Mouse (Mus musculus): ENCODE measurements around the gene Vegfa. TPM values are rescaled to one million over a fixed set of nuclear protein-coding genes. Genes with fewer than 3 reads are reported as not detected.

The Vegfa gene
- polyA plus RNA-seq, 1 experiment, result 177 TPM

DNA sequence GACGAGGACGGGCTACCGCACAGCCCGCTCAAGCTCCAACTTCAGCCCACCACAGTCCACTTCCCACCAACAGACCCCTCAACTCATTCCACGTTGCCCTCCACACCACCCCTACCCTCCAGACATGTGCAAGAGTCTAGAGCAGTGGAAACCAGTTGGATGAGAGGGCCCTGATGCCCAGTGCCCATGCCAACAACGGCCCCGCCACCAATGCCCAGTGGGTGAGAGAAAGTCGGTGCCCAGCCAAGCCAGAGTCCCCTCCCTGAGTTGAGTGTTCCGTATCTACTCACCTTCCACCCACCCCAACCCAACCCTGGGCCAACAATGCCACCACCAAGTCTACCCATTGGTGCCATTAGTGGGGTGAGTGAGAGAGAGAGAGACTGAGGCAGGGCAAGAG is 10.4 kb downstream of the Vegfa start:
- no peaks in the 10 kb centered on the region for H3K27me3 ChIP-seq (ENCODE audit: control insufficient read depth, insufficient read depth, insufficient read length)
- no peak overlapping the region for H3K4me3 ChIP-seq
- no peak overlapping the region for H3ac ChIP-seq (ENCODE audit: control insufficient read depth, insufficient read length)
- H3K36me3 ChIP-seq (ENCODE audit: control insufficient read depth, insufficient read depth), result peaks cover 96% of the 10 kb centered on the region
- peaks cover 57% of the 10 kb centered on the region for H3K79me2 ChIP-seq (ENCODE audit: control insufficient read depth, insufficient read depth)
- TF ChIP-seq MYOD1 (IDR thresholded peaks at IDR 0.05; ENCODE audit: control insufficient read depth in 1 of 3, insufficient read length in 2 of 3, low read depth in 2 of 3), result no peak
- no peak for TF ChIP-seq E2F4 (IDR thresholded peaks at IDR 0.05; ENCODE audit: insufficient read depth)
- TF ChIP-seq REST (IDR thresholded peaks at IDR 0.05; ENCODE audit: insufficient read depth, insufficient read length), result no peak
- TF ChIP-seq TCF3 (IDR thresholded peaks at IDR 0.05; ENCODE audit: insufficient read length, low read depth), result no peak
- TF ChIP-seq TCF12 (IDR thresholded peaks at IDR 0.05; ENCODE audit: insufficient read depth, poor library complexity, severe bottlenecking), result no peak
- TF ChIP-seq POLR2AphosphoS2 (IDR thresholded peaks at IDR 0.05; ENCODE audit: insufficient read length, low read depth), result peak; percentile 70
- H3K4me2 ChIP-seq (ENCODE audit: low read depth), result no peak overlapping the region

GRCm38 (mm10) chr17:46021173-46021572 is 11.0 kb downstream of the Vegfa start:
- peaks cover 52% of the 10 kb centered on the region for H3K79me2 ChIP-seq (ENCODE audit: control insufficient read depth, insufficient read depth)
- peaks cover 96% of the 10 kb centered on the region for H3K36me3 ChIP-seq (ENCODE audit: control insufficient read depth, insufficient read depth)
- TF ChIP-seq MAX (IDR thresholded peaks at IDR 0.05; ENCODE audit: low read depth), result no peak
- peak; percentile 81 for TF ChIP-seq POLR2AphosphoS2 (IDR thresholded peaks at IDR 0.05; ENCODE audit: insufficient read length, low read depth)
- peak; percentile 58 for TF ChIP-seq POLR2A (IDR thresholded peaks at IDR 0.05; ENCODE audit: insufficient read length, low read depth)
- TF ChIP-seq REST (IDR thresholded peaks at IDR 0.05; ENCODE audit: insufficient read depth, insufficient read length), result no peak
- TF ChIP-seq MYOD1 (IDR thresholded peaks at IDR 0.05; ENCODE audit: control insufficient read depth in 1 of 3, insufficient read length in 2 of 3, low read depth in 2 of 3), result no peak
- H3K4me2 ChIP-seq (ENCODE audit: low read depth), result no peak overlapping the region
- no peak overlapping the region for H3ac ChIP-seq (ENCODE audit: control insufficient read depth, insufficient read length)
- no peak overlapping the region for H3K4me3 ChIP-seq
- no peaks in the 10 kb centered on the region for H3K27me3 ChIP-seq (ENCODE audit: control insufficient read depth, insufficient read depth, insufficient read length)

- no peak overlapping the region for H3K4me3 ChIP-seq
- no peak overlapping the region for H3ac ChIP-seq (ENCODE audit: control insufficient read depth, insufficient read length)
- H3K36me3 ChIP-seq (ENCODE audit: control insufficient read depth, insufficient read depth), result peaks cover 96% of the 10 kb centered on the region
- H3K27me3 ChIP-seq (ENCODE audit: control insufficient read depth, insufficient read depth, insufficient read length), result no peaks in the 10 kb centered on the region
- no peak overlapping the region for H3K4me2 ChIP-seq (ENCODE audit: low read depth)
- TF ChIP-seq TCF12 (IDR thresholded peaks at IDR 0.05; ENCODE audit: insufficient read depth, poor library complexity, severe bottlenecking), result no peak
- TF ChIP-seq USF1 (IDR thresholded peaks at IDR 0.05; ENCODE audit: low read depth), result no peak
- peak; percentile 28 for TF ChIP-seq POLR2A (IDR thresholded peaks at IDR 0.05; ENCODE audit: insufficient read length, low read depth)
- no peak for TF ChIP-seq TCF3 (IDR thresholded peaks at IDR 0.05; ENCODE audit: insufficient read length, low read depth)
- TF ChIP-seq MYOG (IDR thresholded peaks at IDR 0.05; ENCODE audit: control insufficient read depth in 1 of 3, insufficient read depth in 1 of 3, insufficient read length in 2 of 3, low read depth in 2 of 3), result no peak
- TF ChIP-seq POLR2AphosphoS2 (IDR thresholded peaks at IDR 0.05; ENCODE audit: insufficient read length, low read depth), result peak; percentile 87
- no peak for TF ChIP-seq REST (IDR thresholded peaks at IDR 0.05; ENCODE audit: insufficient read depth, insufficient read length)
- H3K79me2 ChIP-seq (ENCODE audit: control insufficient read depth, insufficient read depth), result peaks cover 46% of the 10 kb centered on the region
Observed at GRCm38 (mm10) chr17:46020579-46020978, 11.6 kb downstream of the Vegfa start.

- H3ac ChIP-seq (ENCODE audit: control insufficient read depth, insufficient read length), result no peak overlapping the region
- TF ChIP-seq CEBPB (IDR thresholded peaks at IDR 0.05; ENCODE audit: insufficient read depth, poor library complexity, severe bottlenecking) (no peak), REST (IDR thresholded peaks at IDR 0.05; ENCODE audit: insufficient read depth, insufficient read length) (no peak), SRF (IDR thresholded peaks at IDR 0.05; ENCODE audit: control insufficient read depth, insufficient read length, low read depth) (no peak), MYOG (IDR thresholded peaks at IDR 0.05; ENCODE audit: control insufficient read depth in 1 of 3, insufficient read depth in 1 of 3, insufficient read length in 2 of 3, low read depth in 2 of 3) (no peak), POLR2AphosphoS2 (IDR thresholded peaks at IDR 0.05; ENCODE audit: insufficient read length, low read depth) (peak; percentile 78), POLR2A (IDR thresholded peaks at IDR 0.05; ENCODE audit: insufficient read length, low read depth) (peak; percentile 53)
- H3K36me3 ChIP-seq (ENCODE audit: control insufficient read depth, insufficient read depth), result peaks cover 88% of the 10 kb centered on the region
- no peaks in the 10 kb centered on the region for H3K27me3 ChIP-seq (ENCODE audit: control insufficient read depth, insufficient read depth, insufficient read length)
- no peak overlapping the region for H3K4me3 ChIP-seq
- H3K4me2 ChIP-seq (ENCODE audit: low read depth), result no peak overlapping the region
- peaks cover 27% of the 10 kb centered on the region for H3K79me2 ChIP-seq (ENCODE audit: control insufficient read depth, insufficient read depth)
Observed at GRCm38 (mm10) chr17:46018736-46019004, 13.5 kb downstream of the Vegfa start.

DNA sequence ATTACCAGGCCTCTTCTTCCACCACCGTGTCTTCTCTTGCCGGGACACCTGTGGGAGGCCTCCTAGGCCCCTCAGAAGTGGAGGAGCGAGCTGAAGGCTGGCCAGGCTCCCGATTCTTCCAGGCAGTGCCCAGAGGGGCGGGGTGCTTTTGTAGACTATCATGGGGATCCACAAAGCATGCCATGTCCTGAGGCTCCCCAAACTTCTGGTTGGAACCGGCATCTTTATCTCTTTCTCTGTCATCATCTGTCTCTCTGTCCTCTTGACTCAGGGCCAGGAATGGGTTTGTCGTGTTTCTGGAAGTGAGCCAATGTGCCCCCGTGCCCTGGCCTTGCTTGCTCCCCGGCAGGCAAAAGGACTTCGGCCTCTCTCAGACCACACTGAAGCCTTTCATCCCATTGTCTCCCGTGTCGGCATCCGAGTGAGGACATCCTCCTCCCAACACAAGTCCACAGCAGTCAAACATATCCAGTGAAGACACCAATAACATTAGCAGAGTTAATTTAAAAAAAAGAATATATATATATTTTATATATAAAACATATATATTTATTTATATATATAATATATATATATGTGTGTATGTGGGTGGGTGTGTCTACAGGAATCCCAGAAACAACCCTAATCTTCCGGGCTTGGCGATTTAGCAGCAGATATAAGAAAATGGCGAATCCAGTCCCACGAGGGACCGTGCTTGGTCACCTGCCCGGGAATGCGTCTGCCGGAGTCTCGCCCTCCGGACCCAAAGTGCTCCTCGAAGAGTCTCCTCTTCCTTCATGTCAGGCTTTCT is 14.0 kb downstream of the Vegfa start:
- TF ChIP-seq POLR2A (IDR thresholded peaks at IDR 0.05; ENCODE audit: insufficient read length, low read depth), result peak; percentile 26
- peak; percentile 59 for TF ChIP-seq POLR2AphosphoS2 (IDR thresholded peaks at IDR 0.05; ENCODE audit: insufficient read length, low read depth)
- no peak for TF ChIP-seq E2F4 (IDR thresholded peaks at IDR 0.05; ENCODE audit: insufficient read depth)
- H3K27me3 ChIP-seq (ENCODE audit: control insufficient read depth, insufficient read depth, insufficient read length), result no peaks in the 10 kb centered on the region
- no peak overlapping the region for H3ac ChIP-seq (ENCODE audit: control insufficient read depth, insufficient read length)
- H3K4me2 ChIP-seq (ENCODE audit: low read depth), result no peak overlapping the region
- peaks cover 21% of the 10 kb centered on the region for H3K79me2 ChIP-seq (ENCODE audit: control insufficient read depth, insufficient read depth)
- H3K36me3 ChIP-seq (ENCODE audit: control insufficient read depth, insufficient read depth), result peaks cover 84% of the 10 kb centered on the region
- no peak overlapping the region for H3K4me3 ChIP-seq

Measured in myocyte (in vitro differentiated cells).